8 mouse cellular contexts compared by ENCODE assay signal in genomic region chr3:79842616-79843016, GRCm38 (mm10). TPM values are rescaled to one million over a fixed set of nuclear protein-coding genes. Genes with fewer than 3 reads are reported as not detected.
DNase-seq lines count a peak whose midpoint lies in the region; ATAC-seq lines count a peak whose summit lies in the region.

No protein-coding gene starts in this region.

- peak; percentile 79 for ATAC-seq in hindbrain, embryonic 14.5 days (ENCODE audit: low FRiP score)

- H3K27me3 ChIP-seq in hindbrain, embryonic 14.5 days (ENCODE audit: control insufficient read depth, insufficient read depth, low read length) = no peaks in the 10 kb centered on the region

- no peaks in the 10 kb centered on the region for H3K36me3 ChIP-seq in hindbrain, embryonic 14.5 days (replicated peaks; ENCODE audit: control insufficient read depth, insufficient read depth)

- peak overlapping the region; percentile 37 for H3K4me3 ChIP-seq in hindbrain, embryonic 14.5 days (replicated peaks; ENCODE audit: low read length)

- no peaks in the 10 kb centered on the region for H3K4me1 ChIP-seq in hindbrain, embryonic 14.5 days (replicated peaks; ENCODE audit: control insufficient read depth, insufficient read depth, low read length)

- H3K27ac ChIP-seq in hindbrain, embryonic 14.5 days = no peak overlapping the region

- H3K9ac ChIP-seq in hindbrain, embryonic 14.5 days = peak overlapping the region; percentile 32; the same call in 1 of the 2 replicates

- under 1% methylated on average over 19 of the region's 19 CpGs for WGBS in hindbrain, embryonic 14.5 days

- H3K4me2 ChIP-seq in hindbrain, embryonic 14.5 days (replicated peaks) = peak overlapping the region; percentile 69

- peak; percentile 67 for DNase-seq in NIH3T3 (ENCODE audit: low read depth)
- peak; percentile 84 to 85 for DNase-seq in cerebellum, postnatal 10 days
- DNase-seq in frontal cortex, postnatal 14 days (ENCODE audit: low spot score in 2 of 2) = peak; percentile 37 to 48
- DNase-seq in hindbrain, embryonic 14.5 days (ENCODE audit: low spot score) = peak; percentile 73
- peak; percentile 41 for DNase-seq in left cerebral cortex, adult 11 months (ENCODE audit: low spot score)
- peak; percentile 74 for DNase-seq in lung, postnatal 4 days
- peak; percentile 20 for DNase-seq in retina, postnatal 7 days (ENCODE audit: low read depth, low spot score)
- DNase-seq in urinary bladder, adult 2 months (ENCODE audit: low spot score) = peak; percentile 56

- no peaks in the 10 kb centered on the region for H3K9me3 ChIP-seq in hindbrain, embryonic 14.5 days (ENCODE audit: control insufficient read depth, low read length)

RNA-seq across cellular contexts. Expression of gene Tmem144, which starts 10.0 kb away (rescaled TPM):
- polyA plus RNA-seq in hindbrain, embryonic 14.5 days (2014; fragmentation: Nextera tagmentation; extraction: Ambion mirVana) = 1.2 and 2.0 TPM in 2 replicates
- polyA plus RNA-seq in urinary bladder, adult 2 months (2012; rRNA removed) = 0.32 and 0.50 TPM in 2 replicates

RNA-seq across cellular contexts. Expression of gene Fam198b, which starts 41.7 kb away (rescaled TPM):
- polyA plus RNA-seq in hindbrain, embryonic 14.5 days (2014; fragmentation: Nextera tagmentation; extraction: Ambion mirVana) = 1.7 and 4.8 TPM in 2 replicates
- 13.7 and 15.5 TPM in 2 replicates for polyA plus RNA-seq in urinary bladder, adult 2 months (2012; rRNA removed)

Comparison
In these comparisons a context has a peak if more than half of its experiments do, and no peak if none do; other contexts are left out.
1. DNase-seq: peak in every context shown above with its lines; median percentile 84 in cerebellum, postnatal 10 days; 74 in lung, postnatal 4 days; 73 in hindbrain, embryonic 14.5 days; 67 in NIH3T3; 56 in urinary bladder, adult 2 months; 42 in frontal cortex, postnatal 14 days; 41 in left cerebral cortex, adult 11 months; 20 in retina, postnatal 7 days.